Mouse (Mus musculus) midbrain, embryonic 12.5 days (tissue): ENCODE data around the gene Dnah14. TPM values are rescaled to one million over a fixed set of nuclear protein-coding genes. Genes with fewer than 3 reads are reported as not detected.

Experiments
- ATAC-seq: fragments of 200-750 bp; cut with Nextera tagmentation; 2 replicates; pipeline ENCODE4 v1.8.0; 2017; ENCODE audit warnings: low read depth, moderate TSS enrichment, moderate library complexity; ENCODE audit not compliant: low FRiP score
- H3K27ac ChIP-seq: fragments of 300-500 bp; sonication (generic); replicated peaks from 2 replicates; pipeline ENCODE4 v1.5.1; 2016; ENCODE audit warnings: mild to moderate bottlenecking
- H3K27me3 ChIP-seq: fragments of 300-500 bp; sonication (generic); 2 replicates; pipeline ENCODE4 v1.6.1; 2016; ENCODE audit warnings: mild to moderate bottlenecking
- H3K36me3 ChIP-seq: fragments of 300-500 bp; sonication (generic); 2 replicates; pipeline ENCODE4 v1.6.1; 2016
- H3K4me1 ChIP-seq: fragments of 300-500 bp; sonication (generic); 2 replicates; pipeline ENCODE4 v1.6.1; 2016
- H3K4me2 ChIP-seq: fragments of 300-500 bp; sonication (generic); replicated peaks from 2 replicates; pipeline ENCODE4 v1.6.1; 2016; ENCODE audit warnings: mild to moderate bottlenecking, moderate library complexity
- H3K4me3 ChIP-seq: fragments of 300-500 bp; sonication (generic); 2 replicates; pipeline ENCODE4 v1.5.1; 2016; ENCODE audit warnings: mild to moderate bottlenecking
- H3K9ac ChIP-seq: fragments of 300-500 bp; sonication (generic); replicated peaks from 2 replicates; pipeline ENCODE4 v1.6.1; 2016; ENCODE audit warnings: mild to moderate bottlenecking, moderate library complexity
- H3K9me3 ChIP-seq: fragments of 300-500 bp; sonication (generic); 2 replicates; pipeline ENCODE4 v1.6.1; 2016; ENCODE audit warnings: mild to moderate bottlenecking
- WGBS: fragments of 180-500 bp; shearing (Covaris S2); methylation state at CpG from one replicate; pipeline ENCODE4 v1.1.7; 2016; 5-methylcytosine and 5-hydroxymethylcytosine counted together
- polyA plus RNA-seq: library from polyadenylated mRNA; unstranded; fragments of >200 nt; fragmentation: Nextera tagmentation; extraction: Ambion mirVana; gene quantifications from 2 replicates; pipeline ENCODE4 v1.2.1, GENCODE M21; 2016

Dnah14 gene
- polyA plus RNA-seq, 1 experiment from 2014 or later: 1.8 TPM

- 95% methylated on average over 3 of the region's 3 CpGs for WGBS
Observed at GRCm38 (mm10) chr1:181847396-181847795, 271.0 kb downstream of the Dnah14 start.

DNA sequence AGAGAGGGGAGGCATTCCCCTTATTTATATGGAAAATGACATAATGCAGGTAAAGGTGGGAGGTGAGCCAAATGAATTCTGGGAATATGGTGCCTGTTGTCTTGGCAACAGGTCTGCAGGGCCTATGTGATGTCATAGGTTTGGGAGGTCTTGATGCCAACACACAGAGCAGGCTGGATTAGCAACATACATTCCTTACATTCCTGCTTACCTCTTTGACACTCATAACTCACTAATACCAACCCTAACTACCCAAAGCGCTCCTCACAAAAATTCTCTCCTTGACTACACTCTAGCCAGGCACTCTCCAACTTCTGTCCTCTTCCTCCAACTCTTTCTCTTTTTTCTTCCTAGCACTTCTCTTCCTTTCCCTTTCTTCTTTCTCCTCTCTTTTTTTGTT, 271.9 kb downstream of the Dnah14 start:
- Histone ChIP-seq H3K4me3 (no peak overlapping the region), H3K9me3 (no peaks in the 10 kb centered on the region), H3K4me2 (no peak overlapping the region), H3K36me3 (no peaks in the 10 kb centered on the region), H3K9ac (no peak overlapping the region), H3K27ac (no peak overlapping the region), H3K4me1 (peaks cover 6% of the 10 kb centered on the region), H3K27me3 (peaks cover 11% of the 10 kb centered on the region; the same call in 1 of the 2 replicates)
- ATAC-seq: no peak
- 91% methylated on average over 1 of the region's 1 CpGs for WGBS

More at GRCm38 (mm10) chr1:181847396-181847795, 271.0 kb downstream of the Dnah14 start:
- ATAC-seq: no peak
- Histone ChIP-seq H3K27ac (no peak overlapping the region), H3K9me3 (no peaks in the 10 kb centered on the region), H3K4me3 (no peak overlapping the region), H3K9ac (no peak overlapping the region), H3K27me3 (peaks cover 4% of the 10 kb centered on the region; the same call in 1 of the 2 replicates), H3K4me2 (no peak overlapping the region), H3K4me1 (peaks cover 8% of the 10 kb centered on the region), H3K36me3 (no peaks in the 10 kb centered on the region)

DNA sequence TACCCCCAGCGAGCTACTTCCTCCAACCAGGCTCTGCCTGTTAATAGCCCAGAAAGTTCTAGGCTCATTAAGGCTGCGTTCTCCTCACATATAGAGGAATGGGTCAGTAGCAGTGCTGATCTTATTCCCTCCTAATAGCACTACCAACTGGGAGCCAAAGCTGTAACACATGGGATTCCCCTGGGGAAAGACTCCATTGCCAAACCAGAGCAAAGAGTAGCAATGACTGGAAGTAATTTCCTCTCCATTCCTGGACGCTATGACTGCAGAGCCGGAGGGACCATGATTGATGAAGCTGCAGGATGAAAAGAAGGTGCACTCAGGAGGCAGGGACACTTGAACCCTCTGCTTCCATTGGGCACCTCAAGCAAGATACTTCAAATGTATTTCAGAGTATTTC, 274.1 kb downstream of the Dnah14 start:
- 90% methylated on average over 4 of the region's 4 CpGs for WGBS
- Histone ChIP-seq H3K4me2 (no peak overlapping the region), H3K4me3 (no peak overlapping the region), H3K27ac (no peak overlapping the region), H3K27me3 (peaks cover 11% of the 10 kb centered on the region; the same call in 1 of the 2 replicates), H3K4me1 (peaks cover 8% of the 10 kb centered on the region; the same call in 1 of the 2 replicates), H3K36me3 (no peaks in the 10 kb centered on the region), H3K9ac (no peak overlapping the region), H3K9me3 (no peaks in the 10 kb centered on the region)
- no peak for ATAC-seq

DNA sequence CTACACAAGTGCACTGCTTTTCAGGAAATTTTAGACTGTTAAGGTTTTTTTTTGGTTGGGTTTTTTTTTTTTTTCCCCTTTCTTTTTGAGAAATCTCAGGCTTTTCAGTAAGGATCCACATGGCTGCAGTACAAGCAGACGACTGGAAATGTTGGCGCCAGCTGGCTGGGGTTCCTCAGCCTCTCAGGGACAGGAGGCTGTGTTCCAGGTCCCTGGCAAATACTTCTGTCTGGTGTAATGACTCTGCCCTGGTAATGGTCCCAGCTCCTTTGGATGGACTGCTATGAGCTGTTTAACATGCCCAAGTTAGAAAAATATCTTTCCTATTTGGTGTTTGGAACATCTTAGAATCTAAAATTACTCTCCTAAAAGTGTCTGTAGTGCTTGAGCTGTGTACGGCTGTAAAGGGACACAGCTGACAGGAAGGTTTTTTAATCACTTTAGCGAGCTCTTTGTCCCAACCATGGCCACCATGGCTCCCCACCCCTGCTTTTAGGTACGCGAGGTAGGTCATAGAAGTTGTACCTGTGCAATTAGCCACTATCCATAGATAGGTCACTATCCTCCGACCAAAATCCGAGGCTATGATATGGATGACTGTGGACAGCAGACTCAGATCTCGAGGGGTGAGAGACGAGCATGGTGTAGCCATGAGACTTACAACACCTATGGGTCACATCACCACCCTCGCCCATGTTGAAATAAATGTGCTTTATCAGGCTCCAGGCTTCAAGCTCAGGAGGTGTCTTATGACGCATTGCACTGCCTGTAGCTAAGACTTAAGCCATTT, 275.4 kb downstream of the Dnah14 start:
- no peak overlapping the region for H3K4me2 ChIP-seq
- no peaks in the 10 kb centered on the region for H3K9me3 ChIP-seq
- 86% methylated on average over 12 of the region's 12 CpGs for WGBS

GRCm38 (mm10) chr1:181852466-181852865, 276.1 kb downstream of the Dnah14 start:
- no peak for ATAC-seq
- 58% methylated on average over 13 of the region's 13 CpGs for WGBS
- no peak overlapping the region for H3K9ac ChIP-seq
- H3K27me3 ChIP-seq: peaks cover 11% of the 10 kb centered on the region; the same call in 1 of the 2 replicates
- H3K36me3 ChIP-seq: no peaks in the 10 kb centered on the region
- H3K4me3 ChIP-seq: no peak overlapping the region
- H3K27ac ChIP-seq: no peak overlapping the region
- no peaks in the 10 kb centered on the region for H3K9me3 ChIP-seq
- peaks cover 8% of the 10 kb centered on the region; the same call in 1 of the 2 replicates for H3K4me1 ChIP-seq
- H3K4me2 ChIP-seq: no peak overlapping the region

More for the DNA sequence above, 275.4 kb downstream of the Dnah14 start:
- H3K4me3 ChIP-seq: no peak overlapping the region
- no peaks in the 10 kb centered on the region for H3K36me3 ChIP-seq
- no peak for ATAC-seq
- H3K27me3 ChIP-seq: peaks cover 11% of the 10 kb centered on the region; the same call in 1 of the 2 replicates
- no peak overlapping the region for H3K27ac ChIP-seq
- H3K9ac ChIP-seq: no peak overlapping the region
- H3K4me1 ChIP-seq: peaks cover 8% of the 10 kb centered on the region; the same call in 1 of the 2 replicates

- peak overlapping the region; percentile 23 for H3K4me2 ChIP-seq
- H3K27me3 ChIP-seq: peaks cover 11% of the 10 kb centered on the region; the same call in 1 of the 2 replicates
- H3K4me1 ChIP-seq: peaks cover 8% of the 10 kb centered on the region; the same call in 1 of the 2 replicates
- no peaks in the 10 kb centered on the region for H3K9me3 ChIP-seq
- H3K4me3 ChIP-seq: no peak overlapping the region
- H3K27ac ChIP-seq: no peak overlapping the region
- 16% methylated on average over 21 of the region's 21 CpGs for WGBS
- H3K9ac ChIP-seq: no peak overlapping the region
- H3K36me3 ChIP-seq: no peaks in the 10 kb centered on the region
- no peak for ATAC-seq
Observed at GRCm38 (mm10) chr1:181853081-181853736, 276.9 kb downstream of the Dnah14 start.

DNA sequence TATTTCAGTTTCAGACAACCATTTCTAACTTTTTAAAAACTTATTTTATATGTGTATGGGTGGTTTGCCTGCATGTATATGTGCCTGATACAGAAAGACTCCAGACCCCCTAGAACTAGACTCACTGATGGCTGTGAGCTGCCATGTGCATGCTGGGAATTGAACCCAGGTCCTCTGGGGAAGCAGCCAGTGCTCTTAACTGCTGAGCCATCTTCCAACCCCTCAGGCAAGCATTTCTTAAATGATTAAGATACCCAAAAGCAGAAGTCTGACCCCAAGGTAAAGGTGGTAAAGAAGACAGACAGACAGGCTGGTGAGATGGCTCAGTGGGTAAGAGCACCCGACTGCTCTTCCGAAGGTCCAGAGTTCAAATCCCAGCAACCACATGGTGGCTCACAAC, 278.5 kb downstream of the Dnah14 start:
- Histone ChIP-seq H3K9ac (no peak overlapping the region), H3K9me3 (no peaks in the 10 kb centered on the region), H3K27ac (no peak overlapping the region), H3K4me3 (no peak overlapping the region), H3K27me3 (peaks cover 11% of the 10 kb centered on the region; the same call in 1 of the 2 replicates), H3K4me2 (no peak overlapping the region), H3K36me3 (no peaks in the 10 kb centered on the region), H3K4me1 (peaks cover 8% of the 10 kb centered on the region; the same call in 1 of the 2 replicates)
- ATAC-seq: no peak
- WGBS: 97% methylated on average over 2 of the region's 2 CpGs

DNA sequence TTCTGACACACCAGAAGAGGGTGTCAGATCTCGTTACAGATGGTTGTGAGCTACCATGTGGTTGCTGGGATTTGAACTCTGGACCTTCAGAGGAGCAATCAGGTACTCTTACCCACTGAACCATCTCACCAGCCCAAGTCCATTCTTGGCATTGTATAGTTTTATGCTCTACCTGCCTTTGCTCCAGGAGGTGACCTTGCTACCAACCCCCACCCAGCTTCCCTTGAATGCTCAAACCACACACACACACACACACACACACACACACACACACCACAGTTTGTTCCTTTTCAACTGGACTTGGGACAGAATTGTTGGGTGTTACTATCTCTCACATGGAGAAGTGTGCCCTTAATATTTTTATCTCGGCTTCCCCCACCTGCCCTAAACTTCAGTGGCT, 280.0 kb downstream of the Dnah14 start:
- WGBS: 85% methylated on average over 2 of the region's 2 CpGs
- H3K4me2 ChIP-seq: no peak overlapping the region
- no peaks in the 10 kb centered on the region for H3K36me3 ChIP-seq
- H3K9me3 ChIP-seq: no peaks in the 10 kb centered on the region
- H3K4me3 ChIP-seq: no peak overlapping the region
- peaks cover 11% of the 10 kb centered on the region; the same call in 1 of the 2 replicates for H3K27me3 ChIP-seq
- no peak overlapping the region for H3K9ac ChIP-seq
- no peak overlapping the region for H3K27ac ChIP-seq
- H3K4me1 ChIP-seq: peaks cover 8% of the 10 kb centered on the region; the same call in 1 of the 2 replicates
- no peak for ATAC-seq

DNA sequence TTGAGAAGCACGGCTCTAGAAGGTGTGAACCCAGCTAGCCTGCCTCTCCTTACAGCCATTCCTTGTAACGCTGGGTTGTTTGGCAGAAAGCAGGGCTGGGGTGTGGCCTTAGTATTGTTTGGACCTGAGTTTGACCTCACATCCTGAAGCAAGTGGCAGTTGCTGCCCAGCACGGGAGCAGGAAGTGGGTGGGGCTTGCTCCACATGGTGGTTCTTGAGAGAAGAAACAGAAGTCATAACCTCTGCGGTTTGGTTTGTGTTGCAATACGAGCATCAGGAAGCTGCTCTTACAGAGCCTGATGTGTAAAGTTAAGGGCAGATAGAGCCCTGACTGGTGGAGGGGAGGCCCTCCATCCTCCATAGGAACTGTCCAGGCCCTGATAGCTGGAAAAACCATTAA, 284.3 kb downstream of the Dnah14 start:
- Histone ChIP-seq H3K4me3 (no peak overlapping the region), H3K36me3 (no peaks in the 10 kb centered on the region), H3K9ac (no peak overlapping the region), H3K27me3 (no peaks in the 10 kb centered on the region), H3K9me3 (no peaks in the 10 kb centered on the region), H3K27ac (no peak overlapping the region), H3K4me1 (no peaks in the 10 kb centered on the region), H3K4me2 (no peak overlapping the region)
- no peak for ATAC-seq
- 57% methylated on average over 5 of the region's 5 CpGs for WGBS

- Histone ChIP-seq H3K27ac (no peak overlapping the region), H3K4me2 (no peak overlapping the region), H3K4me1 (no peaks in the 10 kb centered on the region), H3K27me3 (no peaks in the 10 kb centered on the region), H3K4me3 (no peak overlapping the region), H3K9ac (no peak overlapping the region), H3K9me3 (no peaks in the 10 kb centered on the region), H3K36me3 (no peaks in the 10 kb centered on the region)
- WGBS: 79% methylated on average over 2 of the region's 2 CpGs
- ATAC-seq: no peak
Observed at GRCm38 (mm10) chr1:181861181-181861902, 285.0 kb downstream of the Dnah14 start.

DNA sequence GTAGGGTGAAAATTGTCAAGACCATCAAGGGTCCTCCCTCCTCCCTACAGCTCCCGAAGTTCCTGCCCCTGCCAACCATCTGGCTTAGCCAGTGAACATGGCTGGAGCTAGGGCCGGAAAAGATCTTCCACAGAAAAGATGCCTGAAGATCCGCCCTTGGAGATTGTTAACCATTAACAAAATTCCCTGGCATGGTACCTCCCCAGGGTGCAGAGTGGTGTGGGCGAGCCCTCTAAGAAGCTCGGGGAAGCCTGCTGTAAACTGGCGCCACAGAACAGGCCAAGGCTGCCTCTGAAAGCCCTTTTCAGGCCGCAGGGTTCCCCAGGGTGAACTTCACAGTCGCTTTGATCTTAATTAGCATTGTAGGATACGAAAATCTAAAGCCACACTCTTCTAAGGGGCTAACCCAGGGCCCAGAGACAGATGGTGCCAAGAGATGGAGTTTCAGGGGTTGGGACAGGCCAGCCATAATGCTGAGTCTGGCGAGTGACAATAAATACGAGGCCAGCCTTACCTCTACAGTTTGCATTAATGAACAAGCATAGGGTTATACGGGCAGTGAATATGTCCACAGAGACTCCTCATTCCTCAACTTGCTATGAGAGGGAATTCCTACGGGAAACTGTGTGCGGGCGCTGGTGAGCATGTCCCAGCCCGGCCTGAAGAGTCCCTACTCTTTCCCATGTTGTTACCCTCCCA, 286.5 kb downstream of the Dnah14 start:
- Histone ChIP-seq H3K27ac (no peak overlapping the region), H3K4me3 (no peak overlapping the region), H3K9me3 (no peaks in the 10 kb centered on the region), H3K4me2 (no peak overlapping the region), H3K36me3 (no peaks in the 10 kb centered on the region), H3K27me3 (no peaks in the 10 kb centered on the region), H3K4me1 (no peaks in the 10 kb centered on the region), H3K9ac (no peak overlapping the region)
- WGBS: 56% methylated on average over 16 of the region's 16 CpGs
- no peak for ATAC-seq
